Mouse (Mus musculus): ENCODE measurements around the gene Tnni2. TPM values are rescaled to one million over a fixed set of nuclear protein-coding genes. Genes with fewer than 3 reads are reported as not detected.

Gene Tnni2
- polyA plus RNA-seq, 1 experiment, result 4.3 TPM

GRCm38 (mm10) chr7:142475641-142476040, 34.0 kb downstream of the Tnni2 start:
- Histone ChIP-seq H3K4me3 (ENCODE audit: control insufficient read depth, insufficient read depth, low read length) (no peak overlapping the region), H3K27ac (ENCODE audit: control insufficient read depth, insufficient read depth, low read length) (no peak overlapping the region), H3K27me3 (ENCODE audit: control insufficient read depth, insufficient read depth, low read length) (no peaks in the 10 kb centered on the region), H3K36me3 (ENCODE audit: control insufficient read depth, insufficient read depth, low read length) (no peaks in the 10 kb centered on the region), H3K4me1 (replicated peaks; ENCODE audit: control insufficient read depth, insufficient read depth, low read length) (peaks cover 12% of the 10 kb centered on the region)
- TF ChIP-seq POLR2A (IDR thresholded peaks at IDR 0.05; ENCODE audit: control insufficient read depth, extremely low read depth, insufficient read depth, low read length, poor library complexity), result no peak
- TF ChIP-seq CTCF (IDR thresholded peaks at IDR 0.05; ENCODE audit: borderline replicate concordance, control insufficient read depth, extremely low read depth, insufficient read depth, low read length, poor library complexity), result no peak
- WGBS, result 91% methylated on average over 7 of the region's 7 CpGs
- DNase-seq, result no peak

- TF ChIP-seq CTCF (IDR thresholded peaks at IDR 0.05; ENCODE audit: borderline replicate concordance, control insufficient read depth, extremely low read depth, insufficient read depth, low read length, poor library complexity), result no peak
- no peak for TF ChIP-seq POLR2A (IDR thresholded peaks at IDR 0.05; ENCODE audit: control insufficient read depth, extremely low read depth, insufficient read depth, low read length, poor library complexity)
- no peak overlapping the region for H3K4me3 ChIP-seq (ENCODE audit: control insufficient read depth, insufficient read depth, low read length)
- H3K36me3 ChIP-seq (ENCODE audit: control insufficient read depth, insufficient read depth, low read length), result no peaks in the 10 kb centered on the region
- DNase-seq, result no peak
- peaks cover 18% of the 10 kb centered on the region for H3K4me1 ChIP-seq (replicated peaks; ENCODE audit: control insufficient read depth, insufficient read depth, low read length)
- WGBS, result 96% methylated on average over 5 of the region's 5 CpGs
- H3K27me3 ChIP-seq (ENCODE audit: control insufficient read depth, insufficient read depth, low read length), result no peaks in the 10 kb centered on the region
- no peak overlapping the region for H3K27ac ChIP-seq (ENCODE audit: control insufficient read depth, insufficient read depth, low read length)
These were observed 34.7 kb downstream of the Tnni2 start for GRCm38 (mm10) chr7:142476271-142476670.

GRCm38 (mm10) chr7:142476795-142477452, 35.3 kb downstream of the Tnni2 start:
- TF ChIP-seq POLR2A (IDR thresholded peaks at IDR 0.05; ENCODE audit: control insufficient read depth, extremely low read depth, insufficient read depth, low read length, poor library complexity) (no peak), CTCF (IDR thresholded peaks at IDR 0.05; ENCODE audit: borderline replicate concordance, control insufficient read depth, extremely low read depth, insufficient read depth, low read length, poor library complexity) (no peak)
- H3K4me3 ChIP-seq (ENCODE audit: control insufficient read depth, insufficient read depth, low read length), result no peak overlapping the region
- 93% methylated on average over 13 of the region's 13 CpGs for WGBS

GRCm38 (mm10) chr7:142478001-142478400, 36.4 kb downstream of the Tnni2 start:
- WGBS, result 85% methylated on average over 6 of the region's 6 CpGs
- DNase-seq, result no peak
- TF ChIP-seq CTCF (IDR thresholded peaks at IDR 0.05; ENCODE audit: borderline replicate concordance, control insufficient read depth, extremely low read depth, insufficient read depth, low read length, poor library complexity) (no peak), POLR2A (IDR thresholded peaks at IDR 0.05; ENCODE audit: control insufficient read depth, extremely low read depth, insufficient read depth, low read length, poor library complexity) (no peak)
- peaks cover 28% of the 10 kb centered on the region for H3K4me1 ChIP-seq (replicated peaks; ENCODE audit: control insufficient read depth, insufficient read depth, low read length)
- no peak overlapping the region for H3K27ac ChIP-seq (ENCODE audit: control insufficient read depth, insufficient read depth, low read length)
- no peaks in the 10 kb centered on the region for H3K36me3 ChIP-seq (ENCODE audit: control insufficient read depth, insufficient read depth, low read length)
- H3K27me3 ChIP-seq (ENCODE audit: control insufficient read depth, insufficient read depth, low read length), result no peaks in the 10 kb centered on the region
- no peak overlapping the region for H3K4me3 ChIP-seq (ENCODE audit: control insufficient read depth, insufficient read depth, low read length)

More at GRCm38 (mm10) chr7:142476795-142477452, 35.3 kb downstream of the Tnni2 start:
- H3K36me3 ChIP-seq (ENCODE audit: control insufficient read depth, insufficient read depth, low read length), result no peaks in the 10 kb centered on the region
- no peaks in the 10 kb centered on the region for H3K27me3 ChIP-seq (ENCODE audit: control insufficient read depth, insufficient read depth, low read length)
- H3K27ac ChIP-seq (ENCODE audit: control insufficient read depth, insufficient read depth, low read length), result no peak overlapping the region
- peaks cover 24% of the 10 kb centered on the region for H3K4me1 ChIP-seq (replicated peaks; ENCODE audit: control insufficient read depth, insufficient read depth, low read length)
- no peak for DNase-seq

GRCm38 (mm10) chr7:142478574-142478973, 37.0 kb downstream of the Tnni2 start:
- H3K27ac ChIP-seq (ENCODE audit: control insufficient read depth, insufficient read depth, low read length), result no peak overlapping the region

GRCm38 (mm10) chr7:142479307-142479706, 37.7 kb downstream of the Tnni2 start:
- H3K4me3 ChIP-seq (ENCODE audit: control insufficient read depth, insufficient read depth, low read length), result no peak overlapping the region
- H3K36me3 ChIP-seq (ENCODE audit: control insufficient read depth, insufficient read depth, low read length), result peaks cover 4% of the 10 kb centered on the region; the same call in 1 of the 2 replicates
- H3K27ac ChIP-seq (ENCODE audit: control insufficient read depth, insufficient read depth, low read length), result no peak overlapping the region
- TF ChIP-seq CTCF (IDR thresholded peaks at IDR 0.05; ENCODE audit: borderline replicate concordance, control insufficient read depth, extremely low read depth, insufficient read depth, low read length, poor library complexity), result no peak
- TF ChIP-seq POLR2A (IDR thresholded peaks at IDR 0.05; ENCODE audit: control insufficient read depth, extremely low read depth, insufficient read depth, low read length, poor library complexity), result no peak
- no peaks in the 10 kb centered on the region for H3K27me3 ChIP-seq (ENCODE audit: control insufficient read depth, insufficient read depth, low read length)
- peaks cover 28% of the 10 kb centered on the region for H3K4me1 ChIP-seq (replicated peaks; ENCODE audit: control insufficient read depth, insufficient read depth, low read length)
- no peak for DNase-seq

More at GRCm38 (mm10) chr7:142478574-142478973, 37.0 kb downstream of the Tnni2 start:
- Histone ChIP-seq H3K4me3 (ENCODE audit: control insufficient read depth, insufficient read depth, low read length) (no peak overlapping the region), H3K36me3 (ENCODE audit: control insufficient read depth, insufficient read depth, low read length) (no peaks in the 10 kb centered on the region), H3K27me3 (ENCODE audit: control insufficient read depth, insufficient read depth, low read length) (no peaks in the 10 kb centered on the region), H3K4me1 (replicated peaks; ENCODE audit: control insufficient read depth, insufficient read depth, low read length) (peaks cover 28% of the 10 kb centered on the region)
- TF ChIP-seq CTCF (IDR thresholded peaks at IDR 0.05; ENCODE audit: borderline replicate concordance, control insufficient read depth, extremely low read depth, insufficient read depth, low read length, poor library complexity), result no peak
- no peak for TF ChIP-seq POLR2A (IDR thresholded peaks at IDR 0.05; ENCODE audit: control insufficient read depth, extremely low read depth, insufficient read depth, low read length, poor library complexity)
- DNase-seq, result no peak
- 94% methylated on average over 2 of the region's 2 CpGs for WGBS
